Mouse (Mus musculus) G1E (cell line): ENCODE measurements around the gene Usp18.

Source experiments
- CTCF ChIP-seq: IDR thresholded peaks from 2 replicates; pipeline ENCODE4 v1.5.1; 2012; ENCODE audit warnings: low read depth, low read length, inconsistent platforms, mixed read lengths
- GATA1 ChIP-seq: IDR thresholded peaks from 2 replicates; pipeline ENCODE4 v1.6.1; 2012; ENCODE audit warnings: borderline replicate concordance, low read length, inconsistent platforms, mixed read lengths

GRCm38 (mm10) chr6:121216589-121217255, 29.0 kb upstream of the Usp18 start:
- TF ChIP-seq CTCF (no peak), GATA1 (no peak)
